Mouse (Mus musculus) lung, embryonic 15.5 days (tissue): ENCODE measurements around the gene Rfng. TPM values are rescaled to one million over a fixed set of nuclear protein-coding genes. Genes with fewer than 3 reads are reported as not detected.

ENCODE experiments used
- ATAC-seq: fragments of 200-750 bp; cut with Nextera tagmentation; 2 replicates; pipeline ENCODE4 v1.8.0; 2017; ENCODE audit warnings: moderate number of reproducible peaks, borderline replicate concordance; ENCODE audit not compliant: low FRiP score, low TSS enrichment; ENCODE audit errors: extremely low read depth
- H3K27ac ChIP-seq: fragments of 300-500 bp; sonication (generic); 2 replicates; pipeline ENCODE4 v1.5.1; 2015; ENCODE audit warnings: moderate library complexity, mild to moderate bottlenecking, inconsistent platforms
- H3K27me3 ChIP-seq: fragments of 300-500 bp; sonication (generic); 2 replicates; pipeline ENCODE4 v1.6.1; 2015; ENCODE audit warnings: inconsistent platforms
- H3K36me3 ChIP-seq: fragments of 300-500 bp; sonication (generic); 2 replicates; pipeline ENCODE4 v1.6.1; 2015; ENCODE audit warnings: inconsistent platforms
- H3K4me1 ChIP-seq: fragments of 300-500 bp; sonication (generic); 2 replicates; pipeline ENCODE4 v1.6.1; 2015; ENCODE audit warnings: inconsistent platforms
- H3K4me2 ChIP-seq: fragments of 300-500 bp; sonication (generic); 2 replicates; pipeline ENCODE4 v1.6.1; 2015; ENCODE audit warnings: inconsistent platforms, mild to moderate bottlenecking, moderate library complexity
- H3K4me3 ChIP-seq: fragments of 300-500 bp; sonication (generic); 2 replicates; pipeline ENCODE4 v1.5.1; 2015; ENCODE audit warnings: mild to moderate bottlenecking, inconsistent platforms
- H3K9ac ChIP-seq: fragments of 300-500 bp; sonication (generic); 2 replicates; pipeline ENCODE4 v1.6.1; 2015; ENCODE audit warnings: inconsistent platforms
- H3K9me3 ChIP-seq: fragments of 300-500 bp; sonication (generic); 2 replicates; pipeline ENCODE4 v1.6.1; 2016; ENCODE audit warnings: inconsistent platforms
- WGBS: fragments of 180-500 bp; shearing (Covaris S2); methylation state at CpG from one replicate; pipeline ENCODE4 v1.1.7; 2015; 5-methylcytosine and 5-hydroxymethylcytosine counted together
- polyA plus RNA-seq: library from polyadenylated mRNA; unstranded; fragments of >200 nt; fragmentation: Nextera tagmentation; extraction: Ambion mirVana; gene quantifications from 2 replicates; pipeline ENCODE4 v1.2.1, GENCODE M21; 2015

Rfng gene
- polyA plus RNA-seq, 1 experiment from 2014 or later, result 38.3 TPM

DNA sequence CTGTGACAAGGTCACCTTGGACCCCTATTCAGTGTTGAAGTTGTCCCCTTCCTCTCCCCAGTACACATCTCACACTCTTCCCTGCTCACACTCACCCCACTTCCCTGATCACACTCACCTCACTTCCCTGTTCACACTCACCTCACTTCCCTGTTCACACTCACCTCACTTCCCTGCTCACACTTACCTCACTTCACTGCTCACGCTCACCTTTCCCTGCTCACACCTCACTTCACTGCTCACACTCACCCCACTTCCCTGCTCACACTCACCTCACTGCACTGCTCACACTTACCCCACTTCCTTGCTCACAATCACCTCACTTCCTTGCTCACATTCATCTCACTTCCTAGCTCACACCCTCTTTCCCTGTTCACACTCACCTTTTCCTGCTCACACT, 52.6 kb downstream of the Rfng start:
- Histone ChIP-seq H3K4me2 (no peak overlapping the region), H3K4me3 (no peak overlapping the region)
- 74% methylated on average over 1 of the region's 1 CpGs for WGBS

More for the DNA sequence above, 52.6 kb downstream of the Rfng start:
- H3K27ac ChIP-seq, result peak overlapping the region; percentile 9; the same call in 1 of the 2 replicates
- H3K9me3 ChIP-seq, result no peaks in the 10 kb centered on the region
- no peak overlapping the region for H3K9ac ChIP-seq
- H3K36me3 ChIP-seq, result no peaks in the 10 kb centered on the region
- ATAC-seq, result no peak
- no peaks in the 10 kb centered on the region for H3K27me3 ChIP-seq
- H3K4me1 ChIP-seq, result peaks cover 26% of the 10 kb centered on the region

Other genes with a start within 250 kb of the Rfng start
- 205 and 209 TPM in 2 replicates for gene Mcrip1, start 234.5 kb downstream of the Rfng start, polyA plus RNA-seq
- gene Ppp1r27, start 233.1 kb downstream of the Rfng start, polyA plus RNA-seq, result 0.65 and 1.7 TPM in 2 replicates
- 847 and 883 TPM in 2 replicates for gene P4hb, start 211.0 kb downstream of the Rfng start, polyA plus RNA-seq
- 697 and 699 TPM in 2 replicates for gene Arhgdia, start 202.6 kb downstream of the Rfng start, polyA plus RNA-seq
- 511 and 543 TPM in 2 replicates for gene Alyref, start 185.8 kb downstream of the Rfng start, polyA plus RNA-seq
- 215 and 222 TPM in 2 replicates for gene Anapc11, start 185.8 kb downstream of the Rfng start, polyA plus RNA-seq
- gene Npb, start 175.7 kb downstream of the Rfng start, polyA plus RNA-seq, result 0.78 and 1.4 TPM in 2 replicates
- gene Pcyt2, start 166.3 kb downstream of the Rfng start, polyA plus RNA-seq, result 103 and 126 TPM in 2 replicates
- gene Sirt7, start 159.0 kb downstream of the Rfng start, polyA plus RNA-seq, result 32.6 and 34.3 TPM in 2 replicates
- 23.3 and 24.5 TPM in 2 replicates for gene Mafg, start 150.6 kb downstream of the Rfng start, polyA plus RNA-seq
- gene Pycr1, start 140.4 kb downstream of the Rfng start, polyA plus RNA-seq, result 25.4 and 27.2 TPM in 2 replicates
- 0.55 and 1.3 TPM in 2 replicates for gene Myadml2, start 136.0 kb downstream of the Rfng start, polyA plus RNA-seq
- gene Notum, start 123.0 kb downstream of the Rfng start, polyA plus RNA-seq, result 4.1 and 4.3 TPM in 2 replicates
- gene Aspscr1, start 111.2 kb downstream of the Rfng start, polyA plus RNA-seq, result 138 and 143 TPM in 2 replicates
- gene Cenpx, start 70.5 kb downstream of the Rfng start, polyA plus RNA-seq, result 160 and 167 TPM in 2 replicates
- 57.9 and 59.9 TPM in 2 replicates for gene Lrrc45, start 70.3 kb downstream of the Rfng start, polyA plus RNA-seq
- 54.9 and 60.5 TPM in 2 replicates for gene Rac3, start 62.7 kb downstream of the Rfng start, polyA plus RNA-seq
- 45.1 and 55.1 TPM in 2 replicates for gene Dcxr, start 56.9 kb downstream of the Rfng start, polyA plus RNA-seq
- 102 and 103 TPM in 2 replicates for gene Cbr2, start 52.1 kb downstream of the Rfng start, polyA plus RNA-seq
- gene Hmga1b, start 21.4 kb downstream of the Rfng start, polyA plus RNA-seq, result 3.9 and 4.8 TPM in 2 replicates
- gene Gps1, start 65 bp upstream of the Rfng start, polyA plus RNA-seq, result 205 and 213 TPM in 2 replicates
- 84.3 and 90.4 TPM in 2 replicates for gene Dus1l, start 12.2 kb upstream of the Rfng start, polyA plus RNA-seq
- 49.0 and 53.2 TPM in 2 replicates for gene Fasn, start 40.3 kb upstream of the Rfng start, polyA plus RNA-seq
- gene Ccdc57, start 148.7 kb upstream of the Rfng start, polyA plus RNA-seq, result 6.6 and 6.8 TPM in 2 replicates
- gene Slc16a3, start 164.3 kb upstream of the Rfng start, polyA plus RNA-seq, result 67.1 and 73.0 TPM in 2 replicates
- 132 and 133 TPM in 2 replicates for gene Csnk1d, start 207.1 kb upstream of the Rfng start, polyA plus RNA-seq